Mouse (Mus musculus): ENCODE measurements around the gene Yju2. TPM values are rescaled to one million over a fixed set of nuclear protein-coding genes. Genes with fewer than 3 reads are reported as not detected.
"Not testable (repeated sequence)": the region's sequence is repeated elsewhere in the genome, so short reads cannot be mapped to it uniquely, and the experiment has no call there.

The Yju2 gene
- 6.8 and 18.3 TPM in 2 replicates for total RNA-seq (2014; rRNA removed)
- 16.7 and 19.4 TPM in 2 replicates for polyA plus RNA-seq (2015; fragmentation: Nextera tagmentation; extraction: Ambion mirVana)

- DNase-seq (ENCODE audit: low spot score) (peak; percentile 97), ATAC-seq (peak; percentile 93)
- peak within 1 kb of the TSS; percentile 63 for H3K4me2 ChIP-seq (ENCODE audit: low read depth, low read length)
- no peaks in the 10 kb centered on the region for H3K36me3 ChIP-seq (ENCODE audit: insufficient read depth, low read length)
- peak; percentile 28; the same call in 1 of the 2 replicates for TF ChIP-seq CTCF (IDR thresholded peaks at IDR 0.05; ENCODE audit: low read depth)
- under 1% methylated on average over 44 of the region's 46 CpGs for WGBS
- peak within 1 kb of the TSS; percentile 47 for H3K4me3 ChIP-seq (ENCODE audit: low read length)
- peak within 1 kb of the TSS; percentile 93 for H3K27ac ChIP-seq
- H3K27me3 ChIP-seq (ENCODE audit: insufficient read depth, low read length): no peaks in the 10 kb centered on the region
- H3K9ac ChIP-seq (replicated peaks; ENCODE audit: low read length): peak within 1 kb of the TSS; percentile 49
- peaks cover 9% of the 10 kb centered on the region; the same call in 1 of the 2 replicates for H3K4me1 ChIP-seq (ENCODE audit: insufficient read depth, low read length)
- H3K9me3 ChIP-seq (ENCODE audit: low read length): no peaks in the 10 kb centered on the region
These were observed at the start of gene Yju2 for GRCm38 (mm10) chr17:55958918-55959728. Gene Yju2 (plus strand): TSS chr17:55959099.

- DNase-seq (ENCODE audit: low spot score) (peak; percentile 86), ATAC-seq (peak; percentile 98)
- Histone ChIP-seq H3K4me3 (ENCODE audit: low read length) (peak overlapping the region; percentile 65), H3K36me3 (ENCODE audit: insufficient read depth, low read length) (no peaks in the 10 kb centered on the region), H3K9me3 (ENCODE audit: low read length) (0 out of 2 replicates have a peak, but pooled peaks cover 2% of the 10 kb centered on the region), H3K4me2 (ENCODE audit: low read depth, low read length) (peak overlapping the region; percentile 78), H3K27me3 (ENCODE audit: insufficient read depth, low read length) (no peaks in the 10 kb centered on the region), H3K27ac (peak overlapping the region; percentile 84), H3K4me1 (ENCODE audit: insufficient read depth, low read length) (peaks cover 3% of the 10 kb centered on the region; the same call in 1 of the 2 replicates), H3K9ac (replicated peaks; ENCODE audit: low read length) (peak overlapping the region; percentile 74)
- TF ChIP-seq CTCF (IDR thresholded peaks at IDR 0.05; ENCODE audit: low read depth): peak; percentile 51
- 2% methylated on average over 33 of the region's 33 CpGs for WGBS
These were observed 27.1 kb upstream of the Yju2 start for GRCm38 (mm10) chr17:55931553-55932502.

- no peaks in the 10 kb centered on the region for H3K36me3 ChIP-seq (ENCODE audit: insufficient read depth, low read length)
- peak overlapping the region; percentile 84; the same call in 1 of the 2 replicates for H3K27ac ChIP-seq
- H3K27me3 ChIP-seq (ENCODE audit: insufficient read depth, low read length): no peaks in the 10 kb centered on the region
- WGBS: 66% methylated on average over 2 of the region's 2 CpGs
- ATAC-seq: no peak
- TF ChIP-seq CTCF (IDR thresholded peaks at IDR 0.05; ENCODE audit: low read depth): no peak
- H3K4me3 ChIP-seq (ENCODE audit: low read length): peak overlapping the region; percentile 65
- H3K9ac ChIP-seq (replicated peaks; ENCODE audit: low read length): peak overlapping the region; percentile 74; the same call in 1 of the 2 replicates
- H3K4me1 ChIP-seq (ENCODE audit: insufficient read depth, low read length): peaks cover 3% of the 10 kb centered on the region; the same call in 1 of the 2 replicates
- H3K4me2 ChIP-seq (ENCODE audit: low read depth, low read length): peak overlapping the region; percentile 78
- 0 out of 2 replicates have a peak, but pooled peaks cover 2% of the 10 kb centered on the region for H3K9me3 ChIP-seq (ENCODE audit: low read length)
- no peak for DNase-seq (ENCODE audit: low spot score)
These were observed 26.3 kb upstream of the Yju2 start for GRCm38 (mm10) chr17:55932635-55933034.

- Histone ChIP-seq H3K4me3 (ENCODE audit: low read length) (no peak overlapping the region), H3K27me3 (ENCODE audit: insufficient read depth, low read length) (no peaks in the 10 kb centered on the region), H3K4me1 (ENCODE audit: insufficient read depth, low read length) (peaks cover 3% of the 10 kb centered on the region; the same call in 1 of the 2 replicates), H3K9ac (replicated peaks; ENCODE audit: low read length) (no peak overlapping the region), H3K9me3 (ENCODE audit: low read length) (peaks cover 5% of the 10 kb centered on the region; the same call in 1 of the 2 replicates), H3K27ac (no peak overlapping the region), H3K36me3 (ENCODE audit: insufficient read depth, low read length) (no peaks in the 10 kb centered on the region), H3K4me2 (ENCODE audit: low read depth, low read length) (no peak overlapping the region)
- DNase-seq (ENCODE audit: low spot score) (no peak), ATAC-seq (no peak)
- WGBS: 94% methylated on average over 15 of the region's 15 CpGs
- no peak for TF ChIP-seq CTCF (IDR thresholded peaks at IDR 0.05; ENCODE audit: low read depth)
These were observed 25.7 kb upstream of the Yju2 start for GRCm38 (mm10) chr17:55933191-55933590.

- peak overlapping the region; percentile 66 for H3K4me2 ChIP-seq (ENCODE audit: low read depth, low read length)
- not testable (repeated sequence) for DNase-seq (ENCODE audit: low spot score); ATAC-seq; H3K4me1 ChIP-seq (ENCODE audit: insufficient read depth, low read length); H3K27me3 ChIP-seq (ENCODE audit: insufficient read depth, low read length); H3K9me3 ChIP-seq (ENCODE audit: low read length); H3K36me3 ChIP-seq (ENCODE audit: insufficient read depth, low read length)
- peak overlapping the region; percentile 45 for H3K4me3 ChIP-seq (ENCODE audit: low read length)
- peak overlapping the region; percentile 94 for H3K27ac ChIP-seq
- 32% methylated on average over 10 of the region's 10 CpGs for WGBS
- 0 out of 2 replicates have a peak overlapping the region, but pooled peaks have one; percentile 37 for H3K9ac ChIP-seq (replicated peaks; ENCODE audit: low read length)
These were observed 14.5 kb upstream of the Yju2 start for GRCm38 (mm10) chr17:55944387-55944865.

GRCm38 (mm10) chr17:55944866-55945682 is 13.8 kb upstream of the Yju2 start:
- Histone ChIP-seq H3K4me3 (ENCODE audit: low read length) (peak overlapping the region; percentile 45), H3K27ac (peak overlapping the region; percentile 94), H3K9ac (replicated peaks; ENCODE audit: low read length) (peak overlapping the region; percentile 54), H3K4me2 (ENCODE audit: low read depth, low read length) (peak overlapping the region; percentile 66)
- WGBS: 1% methylated on average over 55 of the region's 56 CpGs
- H3K27me3 ChIP-seq (ENCODE audit: insufficient read depth, low read length); H3K4me1 ChIP-seq (ENCODE audit: insufficient read depth, low read length); H3K9me3 ChIP-seq (ENCODE audit: low read length); H3K36me3 ChIP-seq (ENCODE audit: insufficient read depth, low read length): not testable (repeated sequence)
- ATAC-seq (peak; percentile 99), DNase-seq (ENCODE audit: low spot score) (peak; percentile 85)
